Mouse (Mus musculus): ENCODE measurements around the gene Il1b.

GRCm38 (mm10) chr2:129322117-129322635 lies 48.8 kb downstream of the Il1b start:
- TF ChIP-seq CTCF (IDR thresholded peaks at IDR 0.05; ENCODE audit: control insufficient read depth, insufficient read depth, insufficient read length) = no peak
- no peak for TF ChIP-seq USF1 (IDR thresholded peaks at IDR 0.05; ENCODE audit: low read depth)
